Mouse (Mus musculus) lung, postnatal 25 days (tissue): ENCODE results near the gene Kcnip1.

Source experiments
- DNase-seq: peaks from one replicate; pipeline ENCODE4 v3.0.0; 2022; ENCODE audit warnings: low spot score

Gene Kcnip1

DNA sequence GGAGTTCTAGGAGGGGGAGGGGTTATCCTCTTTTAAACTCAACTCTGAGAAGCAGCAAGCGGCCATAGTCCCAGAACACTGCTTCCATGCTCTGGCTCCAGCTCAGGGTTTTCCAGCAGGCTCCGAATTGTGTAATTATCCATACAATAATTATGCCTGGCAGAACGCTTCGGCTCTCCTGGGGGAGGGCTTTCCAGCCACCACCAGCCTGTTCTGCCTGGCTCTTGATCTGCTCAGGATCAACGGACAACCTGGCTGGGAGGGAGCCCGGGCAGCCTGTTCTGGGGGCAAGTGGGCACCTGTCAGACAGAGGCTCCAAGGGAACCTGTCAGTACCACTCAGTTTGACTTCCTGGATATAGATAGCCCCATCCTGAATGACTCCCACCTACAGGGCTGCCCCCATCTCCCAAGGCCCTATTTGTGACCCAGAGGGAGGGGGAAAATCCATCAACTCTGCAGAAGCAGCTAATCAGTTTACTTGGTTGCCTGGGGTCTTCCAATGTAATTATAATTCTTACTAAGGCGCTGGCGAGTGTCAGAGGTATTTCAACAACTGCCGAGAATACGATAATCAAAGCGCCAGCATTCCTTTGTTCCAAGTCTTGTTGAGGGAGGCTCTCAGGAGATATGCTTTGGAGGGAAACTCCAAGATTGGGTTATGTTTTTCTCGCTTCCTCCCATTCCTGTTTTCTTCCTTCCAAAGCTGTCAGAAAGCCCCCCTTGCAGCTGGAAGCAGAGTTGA is 165.7 kb downstream of the Kcnip1 start:
- no peak for DNase-seq

DNA sequence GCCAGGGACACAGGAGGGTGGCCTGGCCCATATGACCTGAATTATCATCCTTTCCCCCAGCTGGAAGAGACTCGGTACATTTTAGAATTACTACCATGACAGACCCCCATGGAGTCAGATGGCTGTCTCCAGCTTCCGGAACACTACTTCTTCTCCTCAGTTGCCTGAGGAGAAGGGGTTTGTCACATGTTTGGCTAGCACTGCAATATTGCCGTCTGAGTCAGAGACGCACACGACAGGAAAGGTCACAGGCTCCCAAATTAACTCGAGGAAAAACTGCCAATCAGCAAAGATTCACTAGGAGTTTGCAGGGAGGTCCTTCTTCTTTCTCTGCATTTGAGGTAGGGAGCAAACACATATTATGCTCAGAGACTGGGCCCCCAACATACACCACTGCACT is 168.2 kb downstream of the Kcnip1 start:
- no peak for DNase-seq

DNA sequence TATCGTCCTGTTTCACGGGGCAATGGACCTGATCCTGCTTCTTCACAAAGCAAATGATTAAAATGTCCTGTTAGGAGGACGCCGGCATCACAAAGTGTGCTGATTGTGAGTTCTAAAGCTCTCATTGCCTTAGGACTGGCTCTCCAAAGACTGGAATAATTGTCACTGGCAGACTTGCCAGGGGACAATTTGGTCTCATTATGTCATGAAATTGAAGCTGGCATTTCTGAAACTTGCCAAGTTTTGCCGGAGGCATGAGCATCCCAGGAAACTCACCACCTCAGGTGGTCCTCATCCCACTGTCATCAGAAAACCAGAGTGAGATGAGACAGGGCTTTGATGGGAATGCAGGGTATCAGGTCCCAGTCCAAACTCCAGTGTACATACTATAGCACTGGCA is 171.6 kb downstream of the Kcnip1 start:
- no peak for DNase-seq

DNA sequence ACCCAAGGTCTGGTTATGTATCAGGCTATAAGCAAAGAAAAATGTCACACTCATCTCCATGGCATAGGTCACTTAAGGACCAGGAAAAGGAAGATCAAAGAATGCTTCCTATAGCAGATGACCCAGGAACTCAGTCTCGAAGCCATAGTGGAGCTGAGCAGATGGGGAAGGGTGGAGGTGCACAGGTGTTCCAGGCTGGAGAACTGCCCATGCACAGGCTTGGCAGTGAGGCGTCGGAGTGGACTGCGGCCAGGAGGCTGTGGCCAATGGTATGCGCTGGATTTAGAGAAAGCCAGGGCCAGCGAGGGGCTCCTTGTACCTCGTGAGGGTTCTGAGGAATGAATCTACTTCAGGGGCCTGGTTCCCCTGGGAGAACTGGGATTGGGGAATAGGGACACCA is 172.1 kb downstream of the Kcnip1 start:
- DNase-seq, result no peak

DNA sequence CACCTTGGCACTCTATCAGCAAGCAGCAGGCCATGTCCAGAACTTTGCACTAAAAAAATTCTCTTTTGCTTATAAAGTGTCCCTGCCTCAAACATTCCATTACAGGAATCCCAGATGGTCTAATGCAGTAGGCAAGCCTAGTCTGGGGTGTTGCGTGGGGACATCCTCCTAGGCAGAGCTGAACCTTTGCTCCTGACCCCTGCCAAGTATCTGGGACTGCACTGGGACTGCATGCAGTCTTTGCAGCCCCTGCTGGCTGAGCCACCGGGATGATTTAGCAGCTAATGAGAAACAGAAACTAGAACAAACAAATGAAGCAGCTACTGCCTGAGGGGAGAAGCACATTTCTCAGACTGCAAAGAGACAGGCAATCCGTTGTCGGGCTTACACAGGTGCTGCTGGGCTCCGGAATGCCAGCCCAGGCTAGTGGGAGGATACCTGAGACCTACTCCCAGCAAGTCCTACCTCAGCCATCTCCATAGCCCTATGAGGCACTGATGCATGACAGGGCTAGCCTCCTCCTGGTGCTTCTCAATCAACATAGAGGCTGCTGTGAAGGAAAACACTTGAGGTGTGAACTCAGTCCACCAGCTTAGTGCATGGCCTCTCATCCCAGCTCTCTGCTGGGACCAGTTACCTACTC is 174.0 kb downstream of the Kcnip1 start:
- DNase-seq, result no peak

DNA sequence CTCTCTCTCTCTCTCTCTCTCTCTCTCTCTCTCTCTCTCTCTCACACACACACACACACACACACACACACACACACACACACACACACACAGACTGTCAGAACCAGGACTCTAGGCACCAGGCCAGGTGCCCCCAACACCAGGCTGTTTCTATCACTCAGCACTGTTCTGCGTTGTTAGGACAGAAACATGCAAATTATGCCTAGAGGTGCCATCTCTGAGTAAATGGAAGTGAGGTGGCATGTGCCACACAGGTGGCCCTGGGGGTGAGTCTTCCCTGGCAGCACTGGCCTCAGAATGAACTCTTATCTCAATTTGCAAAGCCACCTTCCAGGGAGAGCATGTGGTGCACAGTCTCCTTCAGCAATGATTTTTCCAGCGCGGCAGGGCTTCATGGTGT is 176.9 kb downstream of the Kcnip1 start:
- DNase-seq, result no peak

DNA sequence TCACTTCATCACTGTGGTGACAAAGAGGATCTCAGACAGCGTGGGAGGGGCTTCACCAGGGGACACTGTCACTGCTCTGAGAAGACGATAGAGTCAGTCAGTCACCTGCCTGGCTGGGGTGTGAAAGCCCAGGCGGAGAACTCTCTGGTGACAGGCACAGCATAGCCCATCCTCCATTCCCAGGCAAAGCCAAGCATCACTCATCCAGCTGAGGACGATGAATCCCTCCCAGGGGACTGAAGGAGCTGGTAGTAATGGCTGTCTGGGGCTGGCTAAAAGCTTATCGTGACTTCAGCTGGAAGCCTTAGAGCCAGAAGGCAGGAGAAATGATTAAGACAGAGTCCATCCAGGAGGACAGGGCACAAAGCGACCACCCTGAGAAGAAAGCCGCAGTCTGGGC is 182.8 kb downstream of the Kcnip1 start:
- no peak for DNase-seq

DNA sequence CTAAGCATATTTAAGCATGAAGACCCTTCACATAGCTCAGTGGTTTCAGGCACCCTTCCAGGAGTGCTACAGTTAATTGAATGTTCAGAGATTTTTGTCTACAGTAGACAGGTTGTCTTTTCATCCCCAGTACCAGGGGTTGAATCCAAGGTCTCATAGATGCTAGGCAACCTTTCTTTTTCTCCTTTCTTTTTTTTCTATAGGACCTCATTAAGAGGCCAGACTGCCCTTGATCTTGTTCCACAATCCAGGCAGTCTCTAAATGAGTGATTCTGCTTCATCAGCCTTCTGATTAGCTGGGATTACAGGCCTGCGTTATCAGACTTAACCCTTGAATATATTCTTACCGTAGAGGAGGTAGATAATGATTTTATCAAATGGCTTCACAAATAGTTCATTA is 189.9 kb downstream of the Kcnip1 start:
- no peak for DNase-seq

DNA sequence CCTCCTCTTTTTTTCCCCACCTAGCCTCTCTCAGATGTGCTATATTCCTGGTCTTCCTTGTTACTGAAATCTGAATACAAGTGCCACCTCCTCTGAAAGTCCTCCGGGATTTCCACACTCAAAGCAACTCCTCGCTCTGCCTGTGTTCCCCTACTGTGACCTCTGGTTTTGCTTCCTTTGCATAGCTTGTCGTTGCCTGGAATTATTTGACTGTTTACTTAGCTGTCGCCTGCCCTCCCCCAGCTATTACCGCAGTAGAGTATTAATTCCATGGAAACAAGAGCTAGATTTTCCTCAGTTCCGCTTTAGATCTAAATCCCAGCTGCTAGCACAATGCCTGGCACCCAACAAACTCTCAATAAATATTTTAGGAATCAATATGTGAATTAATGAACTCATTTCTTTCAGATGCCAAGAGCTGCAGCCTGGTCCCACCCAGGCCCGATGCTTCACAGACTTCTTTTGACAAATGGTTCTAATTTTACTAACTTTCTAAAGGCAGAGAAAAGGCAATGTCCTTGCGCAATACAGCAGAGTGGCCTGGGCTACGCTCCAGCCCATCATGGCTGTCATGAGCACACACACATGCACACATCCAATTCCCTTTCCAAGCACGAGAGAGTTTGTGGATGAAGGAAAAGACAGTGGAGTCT is 192.4 kb downstream of the Kcnip1 start:
- no peak for DNase-seq

DNA sequence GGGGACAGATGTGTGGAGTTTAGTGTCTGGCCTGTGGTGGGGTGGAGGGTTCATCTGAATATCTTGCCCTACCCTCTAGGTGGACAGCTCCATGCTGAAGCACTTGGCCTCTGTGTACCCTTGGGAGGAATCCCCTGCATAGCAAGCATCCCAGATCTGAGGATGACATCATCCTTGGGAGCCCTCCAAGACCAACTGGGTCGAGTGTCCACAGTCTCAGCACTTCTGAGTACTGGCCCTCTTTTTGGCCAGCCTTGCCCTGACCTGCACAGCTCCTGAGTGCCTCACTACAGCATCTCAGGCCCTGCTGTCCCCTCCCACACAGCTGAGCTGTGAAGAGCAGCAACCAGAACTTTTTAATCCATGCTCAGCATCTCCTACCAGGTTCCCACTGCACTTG is 193.0 kb downstream of the Kcnip1 start:
- no peak for DNase-seq

DNA sequence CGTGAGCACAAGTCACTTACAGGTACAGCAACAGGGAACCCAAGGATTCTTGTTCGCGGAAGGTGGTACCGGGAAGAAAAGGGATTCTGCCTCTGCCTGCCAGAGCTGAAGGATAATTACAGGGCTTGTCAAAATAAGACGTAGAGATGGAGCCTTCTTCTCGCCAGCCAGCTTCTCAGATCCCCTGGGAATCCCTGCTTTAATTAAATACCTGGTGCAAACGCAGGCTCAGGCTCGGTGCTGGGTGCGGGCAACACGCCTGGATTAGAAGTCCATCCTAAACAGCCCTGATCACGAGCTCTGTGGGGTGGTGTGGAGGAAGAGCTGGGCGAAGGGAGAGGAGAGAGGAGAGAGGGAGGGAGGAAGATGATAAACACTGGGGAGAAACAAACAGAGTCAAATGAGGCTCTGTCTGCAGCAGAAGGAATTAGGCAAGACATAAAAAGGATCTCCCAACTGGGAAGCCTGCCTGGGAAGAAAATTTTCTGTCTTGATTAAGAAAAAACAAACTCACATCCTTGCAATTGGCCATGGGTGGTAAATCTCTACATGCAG is 194.8 kb downstream of the Kcnip1 start:
- no peak for DNase-seq

DNA sequence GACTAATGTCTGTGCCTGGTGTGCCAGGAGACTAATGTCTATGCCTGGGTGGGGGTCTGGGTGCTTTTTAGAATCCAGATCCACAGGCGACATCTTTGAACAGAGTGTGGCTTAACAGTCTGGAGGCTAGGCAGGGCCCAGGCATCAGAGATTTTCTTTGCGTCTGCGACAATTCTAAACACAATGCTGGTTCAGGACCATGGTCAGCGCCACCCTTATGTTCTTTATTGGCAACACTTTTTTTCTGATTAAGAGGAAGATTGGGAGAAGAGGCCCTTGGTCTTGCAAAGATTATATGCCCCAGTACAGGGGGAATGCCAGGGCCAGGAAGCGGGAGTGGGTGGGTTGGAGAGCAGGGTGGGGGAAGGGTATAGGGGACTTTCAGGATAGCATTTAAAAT is 205.6 kb downstream of the Kcnip1 start:
- no peak for DNase-seq

DNA sequence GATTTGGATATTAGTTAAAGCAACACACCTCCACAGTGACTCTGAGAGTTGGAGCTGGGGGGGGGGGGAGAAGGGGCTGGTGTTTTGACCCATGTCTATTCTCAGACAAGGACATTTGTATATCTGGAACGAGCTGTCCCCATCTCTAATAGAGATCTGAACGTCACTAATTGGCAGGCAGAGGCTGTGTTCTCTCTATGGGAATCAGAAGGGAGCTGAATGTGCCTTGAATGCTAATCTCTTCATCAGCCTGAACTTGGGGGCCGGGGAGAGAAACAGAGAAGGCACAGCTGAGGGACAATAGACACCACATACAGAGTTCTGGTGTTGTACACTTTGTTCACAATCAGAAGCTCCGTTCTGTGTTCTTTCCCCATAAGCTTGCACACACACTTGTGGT is 206.4 kb downstream of the Kcnip1 start:
- DNase-seq, result no peak

DNA sequence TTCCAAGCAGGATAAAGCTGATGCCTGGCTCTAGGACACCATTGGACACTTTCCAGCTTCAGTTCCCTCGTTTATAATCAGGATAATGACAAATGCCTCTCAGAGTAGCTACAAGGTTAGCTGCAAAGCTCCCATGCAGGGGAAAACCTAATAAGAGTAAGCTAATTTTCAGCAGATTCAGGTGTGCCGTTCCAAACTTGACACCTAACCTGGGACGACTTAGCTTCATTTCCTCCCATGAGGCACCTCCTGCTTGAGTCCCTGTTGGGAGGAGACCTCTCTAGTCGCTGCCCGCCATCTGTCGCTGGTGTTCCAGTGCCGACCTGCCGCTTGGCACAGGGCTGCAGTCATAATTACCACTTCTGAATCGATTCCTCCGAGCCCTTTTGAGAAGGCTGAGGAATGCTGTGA is 211.4 kb downstream of the Kcnip1 start:
- no peak for DNase-seq

DNA sequence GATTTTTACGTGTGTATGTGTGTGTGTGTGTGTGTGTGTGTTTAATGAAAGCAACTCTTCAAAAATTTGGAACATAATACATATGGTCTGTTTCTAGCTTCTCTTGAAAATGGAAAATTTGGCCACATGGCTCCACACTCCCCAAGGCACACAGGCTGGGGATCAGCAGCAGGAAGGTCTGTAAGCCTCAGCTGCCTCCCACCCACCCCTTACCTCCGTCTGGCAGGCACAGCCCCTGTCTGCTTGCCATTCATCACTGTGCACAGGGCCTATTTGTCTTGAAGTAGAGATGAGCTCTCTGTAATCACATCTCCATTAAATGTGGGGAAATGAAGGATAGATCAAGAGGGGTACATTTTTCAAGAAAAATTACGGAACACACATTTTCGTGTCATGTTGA is 212.7 kb downstream of the Kcnip1 start:
- no peak for DNase-seq

DNA sequence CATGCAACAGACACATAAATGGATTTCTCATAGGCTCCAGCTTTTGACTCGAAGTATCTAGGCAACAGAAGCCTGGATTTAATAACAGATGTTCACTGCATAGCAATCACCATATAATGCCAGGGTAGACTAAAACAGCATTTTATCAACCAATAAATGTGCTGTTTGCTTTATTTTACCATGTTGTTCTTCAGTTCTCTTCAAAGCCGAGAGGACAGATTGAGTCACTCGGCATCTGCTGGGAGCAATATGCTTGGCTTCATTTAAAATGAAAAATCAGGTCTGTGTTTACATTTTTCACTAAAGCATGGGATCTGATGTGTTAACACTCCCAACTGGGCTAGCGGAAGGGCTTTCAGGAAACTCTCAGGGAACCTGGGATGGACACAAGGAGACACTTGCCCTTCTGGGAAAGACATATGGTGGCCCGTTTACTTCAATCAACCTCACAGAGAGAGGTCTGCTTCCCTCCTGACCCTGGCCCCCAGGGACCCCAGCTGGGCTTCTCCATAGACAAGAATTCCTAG is 220.3 kb downstream of the Kcnip1 start:
- no peak for DNase-seq

DNA sequence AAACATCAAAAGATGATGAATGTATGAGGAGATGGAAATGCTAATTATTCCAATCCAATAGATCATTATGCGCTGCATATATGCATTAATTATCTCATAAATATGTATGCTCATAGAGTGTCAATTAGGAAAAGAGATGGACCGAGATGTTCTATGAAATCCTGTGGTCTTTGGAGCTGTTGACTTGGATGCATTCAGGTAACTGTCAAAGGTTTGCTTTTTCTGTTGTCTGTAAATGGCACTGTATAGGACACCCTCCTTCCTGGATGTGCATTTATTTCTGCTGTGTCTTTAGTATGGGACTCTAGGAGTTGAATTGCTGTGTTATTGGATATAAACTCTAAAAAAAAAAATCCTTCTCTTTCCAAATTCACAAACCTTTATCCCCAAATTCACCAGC is 220.9 kb downstream of the Kcnip1 start:
- no peak for DNase-seq

DNA sequence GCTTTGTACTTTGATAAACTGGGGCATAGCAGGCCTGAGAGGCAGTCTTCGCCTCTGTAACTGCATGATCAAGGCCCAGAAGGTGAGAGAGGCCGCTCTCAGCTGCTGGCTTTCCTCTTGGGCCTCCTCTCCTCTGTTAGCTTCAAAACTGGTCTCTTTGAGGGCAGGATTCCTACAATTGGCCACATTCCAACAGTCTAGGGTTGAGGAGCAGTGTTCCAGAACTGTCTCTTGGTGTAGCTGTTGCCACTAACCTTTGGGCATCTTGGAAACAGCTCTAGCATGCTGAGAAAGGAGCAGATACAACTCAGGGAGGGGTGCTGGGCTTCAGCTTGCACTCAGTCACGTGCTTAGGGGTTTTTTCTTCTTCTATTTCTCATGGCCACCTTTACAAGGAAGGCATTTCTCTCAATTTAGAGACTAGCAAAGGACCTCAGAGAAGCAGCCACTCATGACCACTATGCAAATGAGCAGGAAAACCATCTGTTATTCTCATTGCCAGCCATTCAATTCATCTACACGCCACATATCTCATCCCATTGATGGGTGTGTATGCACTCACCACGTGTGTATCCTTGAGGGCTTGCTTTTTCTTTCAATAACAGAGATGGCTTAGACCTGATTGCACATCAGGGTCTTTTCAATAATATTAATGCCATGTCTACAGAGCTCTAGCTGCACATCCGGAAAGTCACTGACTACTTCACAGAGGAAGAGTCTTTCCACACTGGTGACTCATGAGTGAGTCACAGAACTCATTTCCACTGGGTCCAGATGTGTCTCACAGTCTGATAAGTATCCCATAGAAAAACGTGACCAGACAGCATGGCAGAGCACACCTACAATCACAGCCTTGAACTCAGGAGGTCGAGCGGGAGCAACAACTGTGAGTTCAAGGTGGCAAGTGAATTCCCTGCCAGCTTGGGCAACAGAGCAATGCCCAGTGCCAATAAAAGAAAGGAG is 225.7 kb downstream of the Kcnip1 start:
- DNase-seq, result no peak

DNA sequence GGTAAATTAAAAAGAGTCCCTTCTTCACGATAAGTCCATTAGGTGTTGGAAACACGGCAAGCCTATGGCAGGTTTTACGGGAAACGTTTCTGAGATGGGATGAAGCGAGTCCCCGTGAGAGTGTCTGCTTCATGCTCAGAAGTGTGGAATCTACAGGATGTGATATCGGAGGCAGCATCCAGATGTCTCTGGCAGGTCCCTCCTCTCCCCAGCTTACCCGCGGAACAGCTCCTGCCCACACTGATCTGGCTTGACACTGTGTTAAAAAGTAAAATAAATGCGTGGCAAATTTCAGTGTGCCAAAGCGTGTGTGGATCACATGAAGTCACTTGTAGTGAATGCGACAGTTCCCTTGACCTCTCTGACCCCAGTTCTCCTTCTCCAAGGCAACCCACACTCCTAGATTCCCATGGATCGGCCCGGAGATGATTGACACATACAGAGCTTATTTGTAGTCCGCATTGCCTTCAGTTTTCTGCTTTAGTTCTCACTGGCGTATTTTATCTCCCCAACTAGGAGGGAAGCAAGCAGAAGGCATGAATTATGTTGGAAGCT is 231.7 kb downstream of the Kcnip1 start:
- DNase-seq, result no peak

DNA sequence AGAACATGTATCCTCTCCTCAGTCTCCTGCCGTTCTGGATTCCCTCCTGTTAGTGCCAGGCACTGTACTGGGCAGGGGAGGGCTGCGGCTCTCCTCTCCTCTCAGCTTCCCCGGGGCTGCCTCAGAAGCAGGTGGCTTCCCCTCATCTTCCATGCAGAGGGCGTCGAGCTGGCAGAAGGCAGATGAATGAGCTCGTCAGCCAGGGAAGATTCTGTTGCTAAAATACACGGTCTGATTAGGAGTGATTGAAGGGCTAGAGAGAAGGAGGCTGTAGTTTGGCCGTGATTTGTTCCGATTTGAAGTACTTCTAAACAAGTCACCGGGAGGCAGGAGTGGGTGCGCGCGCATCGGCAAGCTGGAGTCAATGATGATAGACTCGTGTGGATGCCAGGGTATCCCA is 236.3 kb downstream of the Kcnip1 start:
- no peak for DNase-seq

DNA sequence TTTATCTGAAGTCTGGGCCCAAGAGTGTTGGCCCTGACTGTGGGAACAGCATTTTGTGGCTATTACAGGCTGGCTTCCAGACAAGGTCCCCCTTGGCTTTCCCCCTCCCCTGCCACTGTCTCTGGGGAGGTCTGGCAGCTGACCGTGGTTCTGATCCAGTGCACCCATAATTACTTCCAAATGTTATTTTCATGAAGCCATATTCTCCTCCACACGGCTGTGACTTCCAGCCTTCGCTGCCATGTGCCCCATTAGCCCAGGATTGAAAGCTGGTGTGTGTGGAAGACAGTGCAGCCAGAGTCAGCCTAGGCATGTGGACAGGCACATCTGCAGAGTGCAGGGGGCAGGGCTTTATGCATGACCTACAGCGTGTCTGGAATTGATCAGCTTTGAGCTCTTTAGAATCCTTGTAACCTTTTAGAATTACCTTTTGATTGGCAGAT is 240.5 kb downstream of the Kcnip1 start:
- no peak for DNase-seq
